Mouse (Mus musculus): Measurements from ENCODE around the gene Rhbdd2. TPM values are rescaled to one million over a fixed set of nuclear protein-coding genes. Genes with fewer than 3 reads are reported as not detected.
"Not testable (repeated sequence)": the region's sequence is repeated elsewhere in the genome, so short reads cannot be mapped to it uniquely, and the experiment has no call there.

Gene Rhbdd2
- 61.9 and 65.4 TPM in 2 replicates for polyA plus RNA-seq (2016; fragmentation: Nextera tagmentation; extraction: Ambion mirVana)

DNA sequence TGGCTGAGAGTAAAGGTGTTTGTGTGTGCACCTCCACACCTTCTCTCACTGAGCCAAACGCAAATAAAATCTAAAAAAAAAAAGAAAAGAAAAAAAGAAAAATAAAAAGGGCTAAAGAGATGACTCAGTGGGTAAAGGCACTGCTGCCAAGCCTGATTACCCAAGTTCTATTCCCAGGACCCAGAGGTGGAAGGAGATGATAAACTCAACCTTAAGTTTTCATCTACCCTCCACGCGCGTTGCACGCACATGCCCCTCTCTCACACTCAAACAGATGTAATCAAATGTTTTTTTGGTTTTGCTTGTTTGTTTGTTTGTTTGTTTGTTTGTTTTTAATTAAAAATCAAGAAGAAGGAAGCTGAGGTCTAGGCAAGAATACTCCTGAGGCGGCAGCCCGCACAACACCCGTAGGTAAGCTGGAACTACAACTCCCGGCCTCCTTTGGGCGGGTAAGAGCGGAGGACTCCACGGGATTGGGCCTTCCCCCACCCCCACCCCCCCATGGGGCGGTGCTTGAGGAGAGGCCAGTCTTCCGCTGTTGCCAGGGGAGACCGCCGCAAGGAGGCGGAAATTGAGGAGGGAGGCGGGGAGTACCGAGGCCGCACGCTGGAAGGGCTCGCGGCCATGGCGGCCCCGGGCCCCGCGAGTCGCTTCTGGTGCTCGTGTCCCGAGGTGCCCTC lies at the start of gene Rhbdd2:
TSS of gene Rhbdd2 (plus strand) at position 502 of the 680 bp plus-strand sequence.
- Histone ChIP-seq H3K27me3 (ENCODE audit: low read depth, poor library complexity, severe bottlenecking) (no peaks in the 10 kb centered on the region), H3K27ac (replicated peaks) (peak within 1 kb of the TSS; percentile 98), H3K4me1 (peaks cover 20% of the 10 kb centered on the region), H3K36me3 (peaks cover 28% of the 10 kb centered on the region), H3K4me3 (peak within 1 kb of the TSS; percentile 91), H3K9me3 (replicated peaks) (no peaks in the 10 kb centered on the region)
- 12% methylated on average over 27 of the region's 30 CpGs for WGBS
- peak; percentile 97 for DNase-seq (ENCODE audit: low spot score)

DNA sequence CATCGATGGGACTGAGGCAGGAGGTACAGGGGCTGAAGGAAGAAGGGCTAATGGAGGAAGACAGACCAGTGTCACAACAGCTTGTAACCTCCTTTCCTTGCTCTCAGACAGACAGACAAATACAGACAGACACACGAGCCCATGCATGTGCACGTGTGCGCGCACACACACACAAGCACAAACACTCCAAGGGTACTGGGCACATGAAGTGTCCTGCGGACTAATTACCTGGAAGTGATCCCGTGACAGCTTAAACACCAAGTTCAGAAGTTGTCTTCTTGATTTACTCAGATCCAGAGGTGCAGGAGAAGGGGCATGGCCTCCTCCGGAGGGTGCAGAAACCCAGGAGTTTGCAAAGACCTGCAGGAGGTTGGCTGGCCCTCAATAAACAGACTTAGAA lies 46.7 kb upstream of the Rhbdd2 start:
- DNase-seq (ENCODE audit: low spot score): no peak
- Histone ChIP-seq H3K4me3 (no peak overlapping the region), H3K9me3 (replicated peaks) (peaks cover 8% of the 10 kb centered on the region; the same call in 1 of the 2 replicates), H3K27ac (replicated peaks) (no peak overlapping the region), H3K27me3 (ENCODE audit: low read depth, poor library complexity, severe bottlenecking) (no peaks in the 10 kb centered on the region), H3K36me3 (no peaks in the 10 kb centered on the region), H3K4me1 (no peaks in the 10 kb centered on the region)
- WGBS: 94% methylated on average over 8 of the region's 8 CpGs

DNA sequence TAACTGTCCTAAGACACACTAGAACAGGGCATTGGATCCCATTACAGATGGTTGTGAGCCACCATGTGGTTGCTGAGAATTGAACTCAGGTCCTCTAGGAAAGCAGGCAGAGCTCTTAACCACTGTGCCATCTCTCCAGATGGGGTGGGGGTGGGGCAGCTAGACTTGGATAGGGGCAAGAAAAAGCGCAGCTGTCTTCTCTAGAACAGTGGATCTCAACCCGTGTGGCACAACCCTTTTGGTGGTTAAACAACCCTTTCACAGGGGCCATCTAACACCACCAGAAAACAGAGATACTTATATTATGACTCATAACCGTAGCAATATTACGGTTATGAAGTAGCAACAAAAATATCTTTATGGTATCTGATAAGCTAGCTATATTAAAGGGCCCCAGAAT lies 44.7 kb upstream of the Rhbdd2 start:
- Histone ChIP-seq H3K27me3 (ENCODE audit: low read depth, poor library complexity, severe bottlenecking) (no peaks in the 10 kb centered on the region), H3K36me3 (no peaks in the 10 kb centered on the region), H3K4me1 (no peaks in the 10 kb centered on the region), H3K27ac (replicated peaks) (no peak overlapping the region), H3K4me3 (no peak overlapping the region), H3K9me3 (replicated peaks) (peaks cover 8% of the 10 kb centered on the region; the same call in 1 of the 2 replicates)
- DNase-seq (ENCODE audit: low spot score): no peak
- WGBS: 91% methylated on average over 4 of the region's 4 CpGs

DNA sequence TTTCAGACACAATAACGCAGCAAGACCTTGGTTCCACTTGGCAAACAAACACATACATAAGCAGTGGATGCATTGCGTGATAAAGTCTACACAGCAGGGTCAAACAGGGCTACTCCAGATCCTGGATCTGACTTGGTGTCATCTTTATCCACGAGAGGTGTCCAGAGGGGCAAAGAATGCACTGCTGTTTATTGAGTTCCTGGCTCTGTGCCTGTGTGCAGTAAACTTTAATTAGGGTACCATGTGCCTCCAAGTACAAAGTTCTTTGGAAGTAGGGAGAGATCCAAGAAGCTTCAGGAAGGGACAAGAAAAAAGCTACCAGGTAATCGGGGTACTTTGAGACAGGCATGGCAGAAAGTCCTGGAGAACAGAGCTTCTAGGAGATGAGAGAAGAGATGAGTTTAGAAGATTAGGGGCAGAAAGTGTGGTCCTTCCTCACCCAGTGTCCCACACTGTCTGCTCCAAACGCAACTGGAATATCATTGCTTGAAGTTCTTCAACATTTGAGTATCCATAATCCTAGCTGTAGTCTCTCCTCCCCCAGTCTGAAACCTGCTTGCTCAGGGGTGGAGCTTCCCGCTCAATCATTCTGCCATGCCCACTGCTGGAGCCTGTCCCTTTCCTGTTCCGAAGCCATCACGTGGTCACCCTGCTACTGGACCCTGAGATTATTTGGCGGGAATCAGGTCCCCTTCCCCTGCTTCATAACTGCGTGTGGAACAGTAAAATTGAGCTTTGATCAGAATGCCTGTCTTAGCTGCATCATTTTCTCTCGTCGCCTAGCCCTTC lies 42.2 kb upstream of the Rhbdd2 start:
- no peak for DNase-seq (ENCODE audit: low spot score)
- WGBS: 81% methylated on average over 12 of the region's 12 CpGs

DNA sequence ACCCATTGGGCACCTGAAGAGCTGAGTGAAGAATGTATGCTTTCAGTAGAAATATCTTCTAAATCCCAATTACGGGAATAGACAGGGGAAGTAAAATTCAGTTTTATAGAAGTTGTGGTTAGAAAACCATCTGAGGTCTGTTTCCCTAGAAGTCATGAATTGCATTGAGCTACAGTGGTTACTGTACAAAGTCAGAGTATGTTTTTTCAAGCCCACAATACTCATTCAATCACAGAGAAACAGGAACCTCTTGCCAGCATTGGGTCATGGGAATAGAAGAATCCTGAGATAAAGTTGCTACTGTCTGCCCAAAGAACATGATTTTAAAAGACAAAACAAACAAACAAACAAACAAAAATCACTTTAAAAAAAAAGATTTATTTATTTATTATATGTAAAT lies 27.8 kb upstream of the Rhbdd2 start:
- H3K27ac ChIP-seq (replicated peaks); H3K4me1 ChIP-seq; H3K4me3 ChIP-seq; DNase-seq (ENCODE audit: low spot score); H3K27me3 ChIP-seq (ENCODE audit: low read depth, poor library complexity, severe bottlenecking); H3K36me3 ChIP-seq: not testable (repeated sequence)
- no CpG with 5 or more reads among the region's 1 CpGs for WGBS
- H3K9me3 ChIP-seq (replicated peaks): peaks cover 20% of the 10 kb centered on the region

More for the DNA sequence above, 42.2 kb upstream of the Rhbdd2 start:
- no peaks in the 10 kb centered on the region for H3K27me3 ChIP-seq (ENCODE audit: low read depth, poor library complexity, severe bottlenecking)
- H3K9me3 ChIP-seq (replicated peaks): peaks cover 8% of the 10 kb centered on the region; the same call in 1 of the 2 replicates
- no peaks in the 10 kb centered on the region for H3K4me1 ChIP-seq
- H3K4me3 ChIP-seq: no peak overlapping the region
- no peak overlapping the region for H3K27ac ChIP-seq (replicated peaks)
- H3K36me3 ChIP-seq: no peaks in the 10 kb centered on the region

DNA sequence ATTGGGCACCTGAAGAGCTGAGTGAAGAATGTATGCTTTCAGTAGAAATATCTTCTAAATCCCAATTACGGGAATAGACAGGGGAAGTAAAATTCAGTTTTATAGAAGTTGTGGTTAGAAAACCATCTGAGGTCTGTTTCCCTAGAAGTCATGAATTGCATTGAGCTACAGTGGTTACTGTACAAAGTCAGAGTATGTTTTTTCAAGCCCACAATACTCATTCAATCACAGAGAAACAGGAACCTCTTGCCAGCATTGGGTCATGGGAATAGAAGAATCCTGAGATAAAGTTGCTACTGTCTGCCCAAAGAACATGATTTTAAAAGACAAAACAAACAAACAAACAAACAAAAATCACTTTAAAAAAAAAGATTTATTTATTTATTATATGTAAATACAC lies 25.7 kb upstream of the Rhbdd2 start:
- DNase-seq (ENCODE audit: low spot score); H3K4me3 ChIP-seq; H3K4me1 ChIP-seq; H3K27me3 ChIP-seq (ENCODE audit: low read depth, poor library complexity, severe bottlenecking); H3K27ac ChIP-seq (replicated peaks); H3K36me3 ChIP-seq: not testable (repeated sequence)
- peaks cover 20% of the 10 kb centered on the region for H3K9me3 ChIP-seq (replicated peaks)
- no CpG with 5 or more reads among the region's 1 CpGs for WGBS

DNA sequence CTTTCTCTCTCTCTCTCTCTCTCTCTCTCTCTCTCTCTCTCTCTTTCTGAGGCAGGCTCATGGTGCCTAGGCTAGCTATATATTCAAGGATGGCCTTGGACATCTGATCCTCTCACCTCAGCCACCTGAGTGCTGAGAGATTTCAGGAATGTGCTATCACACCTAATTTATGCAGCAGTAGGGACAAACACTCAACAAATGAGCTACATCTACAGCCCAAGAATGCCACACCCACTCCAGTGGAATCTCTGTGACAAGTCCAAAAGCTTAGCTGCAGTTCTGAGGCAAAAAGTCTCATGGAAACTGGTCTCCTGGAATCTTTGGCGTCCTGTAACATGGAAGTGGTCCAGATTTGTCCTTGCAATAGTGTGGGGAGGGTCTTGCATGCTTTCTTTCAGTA lies 24.8 kb upstream of the Rhbdd2 start:
- Histone ChIP-seq H3K4me3 (no peak overlapping the region), H3K27me3 (ENCODE audit: low read depth, poor library complexity, severe bottlenecking) (no peaks in the 10 kb centered on the region), H3K9me3 (replicated peaks) (peaks cover 17% of the 10 kb centered on the region), H3K36me3 (no peaks in the 10 kb centered on the region), H3K4me1 (no peaks in the 10 kb centered on the region), H3K27ac (replicated peaks) (no peak overlapping the region)
- 62% methylated on average over 1 of the region's 1 CpGs for WGBS
- no peak for DNase-seq (ENCODE audit: low spot score)

DNA sequence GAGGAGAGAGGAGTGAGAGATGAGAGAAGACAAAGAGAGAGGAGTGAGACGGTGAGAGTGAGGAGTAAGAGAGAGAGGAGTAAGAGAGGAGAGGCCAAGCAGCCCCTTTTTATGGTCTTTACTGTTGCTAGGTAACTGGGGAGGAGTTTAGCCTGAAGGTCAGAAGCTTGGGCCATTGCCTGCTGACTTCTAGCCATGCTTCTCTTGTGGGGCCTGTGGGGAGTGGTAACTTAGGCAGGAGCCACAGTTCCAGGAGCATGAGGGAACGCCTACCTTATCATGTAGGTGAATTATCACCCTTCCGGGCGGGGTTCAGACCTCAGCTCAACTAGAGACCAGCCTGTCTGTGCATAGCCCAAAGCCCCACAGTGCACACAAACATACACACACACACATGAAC lies 22.6 kb upstream of the Rhbdd2 start:
- H3K4me1 ChIP-seq: no peaks in the 10 kb centered on the region
- no peak overlapping the region for H3K4me3 ChIP-seq
- no peaks in the 10 kb centered on the region for H3K27me3 ChIP-seq (ENCODE audit: low read depth, poor library complexity, severe bottlenecking)
- no peak overlapping the region for H3K27ac ChIP-seq (replicated peaks)
- WGBS: 85% methylated on average over 4 of the region's 4 CpGs
- no peak for DNase-seq (ENCODE audit: low spot score)
- H3K36me3 ChIP-seq: no peaks in the 10 kb centered on the region
- H3K9me3 ChIP-seq (replicated peaks): peaks cover 10% of the 10 kb centered on the region; the same call in 1 of the 2 replicates

DNA sequence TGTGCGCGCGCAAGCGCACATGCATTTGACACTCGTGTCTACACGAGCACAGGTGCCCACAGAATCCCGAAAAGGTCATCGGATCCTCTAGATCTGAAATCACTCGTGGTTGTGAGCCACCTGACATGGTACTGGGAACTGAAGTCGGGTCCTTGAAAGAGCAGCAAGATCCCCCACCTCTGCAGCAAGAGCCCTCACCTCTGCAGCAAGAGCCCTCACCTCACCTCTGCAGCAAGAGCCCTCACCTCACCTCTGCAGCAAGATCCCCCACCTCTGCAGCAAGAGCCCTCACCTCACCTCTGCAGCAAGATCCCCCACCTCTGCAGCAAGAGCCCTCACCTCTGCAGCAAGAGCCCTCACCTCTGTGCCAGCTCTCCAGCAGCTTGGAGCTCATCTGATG lies 12.7 kb upstream of the Rhbdd2 start:
- not testable (repeated sequence) for H3K4me1 ChIP-seq; DNase-seq (ENCODE audit: low spot score)
- 90% methylated on average over 10 of the region's 10 CpGs for WGBS

DNA sequence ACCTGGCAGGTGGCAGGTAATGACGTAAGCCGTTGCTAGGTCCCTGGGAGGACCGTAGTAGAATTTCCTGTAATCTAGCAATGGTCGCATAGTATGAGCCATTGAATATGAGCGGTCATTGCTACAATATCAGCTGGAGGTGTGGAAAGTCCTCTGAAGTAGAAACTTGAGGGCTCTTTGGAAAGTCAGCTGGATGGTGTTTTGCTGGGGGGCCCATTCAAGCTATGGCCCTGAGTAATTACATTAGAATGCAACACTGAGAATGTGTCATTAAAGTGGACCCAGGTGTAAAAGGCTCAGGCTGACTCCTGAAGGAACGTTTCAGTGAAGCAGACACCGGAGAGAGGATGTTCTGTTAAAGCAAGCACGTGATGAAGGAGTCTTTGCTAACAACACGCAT lies 11.9 kb upstream of the Rhbdd2 start:
- no peak overlapping the region for H3K27ac ChIP-seq (replicated peaks)
- no peak overlapping the region for H3K4me3 ChIP-seq
- no peaks in the 10 kb centered on the region for H3K4me1 ChIP-seq
- no peaks in the 10 kb centered on the region for H3K9me3 ChIP-seq (replicated peaks)
- H3K27me3 ChIP-seq (ENCODE audit: low read depth, poor library complexity, severe bottlenecking): no peaks in the 10 kb centered on the region
- H3K36me3 ChIP-seq: no peaks in the 10 kb centered on the region
- WGBS: 89% methylated on average over 9 of the region's 9 CpGs
- DNase-seq (ENCODE audit: low spot score): no peak

More for the DNA sequence above, 12.7 kb upstream of the Rhbdd2 start:
- H3K27me3 ChIP-seq (ENCODE audit: low read depth, poor library complexity, severe bottlenecking); H3K4me3 ChIP-seq; H3K36me3 ChIP-seq; H3K9me3 ChIP-seq (replicated peaks); H3K27ac ChIP-seq (replicated peaks): not testable (repeated sequence)

DNA sequence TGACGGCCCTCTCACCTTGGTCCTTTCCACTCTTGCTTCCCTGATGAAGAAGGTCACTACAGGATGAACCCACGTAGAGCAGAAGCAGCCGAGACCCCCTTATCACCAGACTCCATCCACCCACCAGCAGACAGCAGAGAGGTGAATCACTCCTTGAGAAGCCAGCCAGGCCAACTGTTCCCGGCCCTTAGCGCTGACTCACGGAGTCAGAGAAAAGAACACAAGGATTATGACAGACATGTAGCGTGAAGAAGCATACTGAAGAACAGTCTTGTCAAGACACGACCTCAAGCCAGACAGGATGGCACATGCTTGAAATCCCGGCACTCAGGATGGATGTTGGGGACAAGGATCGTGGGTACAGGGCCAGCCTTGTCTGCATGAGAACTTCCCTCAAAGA lies 10.7 kb upstream of the Rhbdd2 start:
- H3K4me1 ChIP-seq: no peaks in the 10 kb centered on the region
- WGBS: 85% methylated on average over 10 of the region's 10 CpGs

DNA sequence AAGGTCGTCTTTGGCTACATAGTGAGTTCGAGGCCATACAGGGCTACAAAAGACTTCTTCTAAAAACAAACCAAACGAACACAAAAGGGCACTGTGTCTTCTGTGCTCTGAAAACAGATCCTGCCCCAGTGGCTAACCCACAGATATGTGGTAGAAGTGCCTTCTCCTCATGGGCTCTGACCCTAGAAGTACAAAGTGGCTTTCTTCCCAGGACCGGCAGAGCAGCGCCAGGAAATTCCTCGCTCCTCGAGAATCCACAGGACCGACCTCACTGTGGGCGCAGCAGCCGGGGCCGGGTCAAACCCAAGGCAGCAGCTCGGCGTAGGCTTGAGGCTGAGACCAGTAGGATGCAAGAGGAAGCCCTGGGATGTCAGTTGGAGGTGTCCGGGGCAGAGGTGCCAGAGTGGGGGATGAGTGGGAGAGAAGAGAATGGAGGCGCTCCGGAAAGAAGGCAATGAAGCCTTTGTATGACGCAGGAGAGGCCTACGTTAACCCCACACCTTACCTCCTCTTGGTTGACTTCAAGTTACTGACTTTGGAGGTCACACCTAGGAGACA lies 9.3 kb upstream of the Rhbdd2 start:
- no peaks in the 10 kb centered on the region for H3K36me3 ChIP-seq
- no peaks in the 10 kb centered on the region for H3K27me3 ChIP-seq (ENCODE audit: low read depth, poor library complexity, severe bottlenecking)
- no peak for DNase-seq (ENCODE audit: low spot score)
- WGBS: 87% methylated on average over 18 of the region's 18 CpGs
- H3K27ac ChIP-seq (replicated peaks): no peak overlapping the region
- no peaks in the 10 kb centered on the region for H3K4me1 ChIP-seq
- H3K9me3 ChIP-seq (replicated peaks): no peaks in the 10 kb centered on the region
- no peak overlapping the region for H3K4me3 ChIP-seq

More for the DNA sequence above, 10.7 kb upstream of the Rhbdd2 start:
- H3K4me3 ChIP-seq: no peak overlapping the region
- DNase-seq (ENCODE audit: low spot score): no peak
- no peak overlapping the region for H3K27ac ChIP-seq (replicated peaks)
- no peaks in the 10 kb centered on the region for H3K36me3 ChIP-seq
- H3K27me3 ChIP-seq (ENCODE audit: low read depth, poor library complexity, severe bottlenecking): no peaks in the 10 kb centered on the region
- no peaks in the 10 kb centered on the region for H3K9me3 ChIP-seq (replicated peaks)

DNA sequence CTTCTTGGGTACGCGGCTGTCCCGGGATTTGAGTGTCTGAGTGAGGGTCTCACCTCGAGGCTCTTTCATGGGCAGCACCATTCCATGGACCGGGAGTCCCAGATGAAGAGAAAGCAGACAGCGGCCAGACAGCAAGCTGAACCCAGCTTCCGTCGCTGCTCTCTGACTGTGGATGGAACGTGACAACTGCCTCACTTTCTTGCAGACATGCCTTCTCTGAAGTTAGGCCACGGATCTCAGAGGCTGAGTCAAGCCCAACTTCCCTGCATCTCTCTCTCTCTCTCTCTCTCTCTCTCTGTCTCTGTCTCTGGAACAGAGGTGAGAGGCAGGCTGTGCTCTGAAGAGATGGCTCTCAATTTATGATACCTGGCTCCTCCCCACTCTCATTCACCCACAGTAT lies 3.5 kb upstream of the Rhbdd2 start:
- Histone ChIP-seq H3K36me3 (no peaks in the 10 kb centered on the region), H3K27ac (replicated peaks) (no peak overlapping the region), H3K4me1 (peaks cover 16% of the 10 kb centered on the region), H3K4me3 (no peak overlapping the region), H3K27me3 (ENCODE audit: low read depth, poor library complexity, severe bottlenecking) (no peaks in the 10 kb centered on the region), H3K9me3 (replicated peaks) (no peaks in the 10 kb centered on the region)
- DNase-seq (ENCODE audit: low spot score): no peak
- 46% methylated on average over 10 of the region's 10 CpGs for WGBS
